Mouse (Mus musculus) intestine, postnatal 0 days (tissue): ENCODE results near the gene Itgb2l. TPM values are rescaled to one million over a fixed set of nuclear protein-coding genes. Genes with fewer than 3 reads are reported as not detected.

Experiments
- ATAC-seq: fragments of 200-750 bp; cut with Nextera tagmentation; 2 replicates; pipeline ENCODE4 v1.8.0; 2017; ENCODE audit warnings: mild to moderate bottlenecking, moderate TSS enrichment, moderate library complexity
- H3K27ac ChIP-seq: fragments of 300-500 bp; sonication (generic); 2 replicates; pipeline ENCODE4 v1.5.1; 2014; ENCODE audit warnings: mild to moderate bottlenecking, low read depth, low read length, moderate library complexity
- H3K27me3 ChIP-seq: fragments of 300-500 bp; sonication (generic); replicated peaks from 2 replicates; pipeline ENCODE4 v1.6.1; 2014; ENCODE audit warnings: low read length, mixed read lengths; ENCODE audit not compliant: control insufficient read depth, insufficient read depth
- H3K36me3 ChIP-seq: fragments of 300-500 bp; sonication (generic); 2 replicates; pipeline ENCODE4 v1.6.1; 2014; ENCODE audit warnings: mild to moderate bottlenecking, moderate library complexity; ENCODE audit not compliant: control insufficient read depth, insufficient read depth
- H3K4me1 ChIP-seq: fragments of 300-500 bp; sonication (generic); replicated peaks from 2 replicates; pipeline ENCODE4 v1.6.1; 2014; ENCODE audit warnings: antibody characterized with exemption, low read length, mixed read lengths; ENCODE audit not compliant: control insufficient read depth, insufficient read depth
- H3K4me2 ChIP-seq: fragments of 300-500 bp; sonication (generic); replicated peaks from 2 replicates; pipeline ENCODE4 v1.6.1; 2014; ENCODE audit warnings: low read depth, mild to moderate bottlenecking, moderate library complexity
- H3K4me3 ChIP-seq: fragments of 300-500 bp; sonication (generic); 2 replicates; pipeline ENCODE4 v1.5.1; 2014; ENCODE audit warnings: low read depth, low read length
- H3K9ac ChIP-seq: fragments of 300-500 bp; sonication (generic); 2 replicates; pipeline ENCODE4 v1.6.1; 2014; ENCODE audit warnings: mild to moderate bottlenecking, low read depth, low read length
- H3K9me3 ChIP-seq: fragments of 300-500 bp; sonication (generic); 2 replicates; pipeline ENCODE4 v1.6.1; 2016; ENCODE audit warnings: mixed run types; ENCODE audit not compliant: control insufficient read depth
- CTCF ChIP-seq: sonication (generic); IDR thresholded peaks from 2 replicates; pipeline ENCODE4 v1.5.1; 2016; ENCODE audit warnings: low read depth, mild to moderate bottlenecking, control low read depth, antibody characterized with exemption, moderate library complexity
- WGBS: fragments of 180-500 bp; shearing (Covaris S2); extraction: QIAGEN DNeasy Blood & Tissue Kit; methylation state at CpG from one replicate; pipeline ENCODE4 v1.1.7; 2014; 5-methylcytosine and 5-hydroxymethylcytosine counted together
- polyA plus RNA-seq: library from polyadenylated mRNA; unstranded; fragments of >200 nt; fragmentation: Nextera tagmentation; extraction: Ambion mirVana; gene quantifications from 2 replicates; pipeline ENCODE4 v1.2.1, GENCODE M21; 2015

Gene Itgb2l
- polyA plus RNA-seq, 1 experiment from 2014 or later, result 0.44 TPM

GRCm38 (mm10) chr16:96406312-96406711 lies 37.1 kb downstream of the Itgb2l start:
- TF ChIP-seq CTCF, result no peak
- Histone ChIP-seq H3K27me3 (no peaks in the 10 kb centered on the region), H3K36me3 (peaks cover 13% of the 10 kb centered on the region; the same call in 1 of the 2 replicates), H3K4me1 (no peaks in the 10 kb centered on the region), H3K27ac (no peak overlapping the region), H3K9ac (no peak overlapping the region), H3K9me3 (no peaks in the 10 kb centered on the region), H3K4me2 (no peak overlapping the region), H3K4me3 (no peak overlapping the region)
- WGBS, result 67% methylated on average over 4 of the region's 4 CpGs
- no peak for ATAC-seq

GRCm38 (mm10) chr16:96402294-96402693 lies 41.1 kb downstream of the Itgb2l start:
- Histone ChIP-seq H3K9me3 (no peaks in the 10 kb centered on the region), H3K36me3 (peaks cover 23% of the 10 kb centered on the region), H3K27me3 (no peaks in the 10 kb centered on the region), H3K9ac (no peak overlapping the region), H3K4me1 (no peaks in the 10 kb centered on the region), H3K27ac (no peak overlapping the region), H3K4me3 (no peak overlapping the region), H3K4me2 (no peak overlapping the region)
- no peak for TF ChIP-seq CTCF
- 78% methylated on average over 6 of the region's 6 CpGs for whole genome bisulfite sequencing
- no peak for ATAC-seq

GRCm38 (mm10) chr16:96400046-96400445 lies 43.4 kb downstream of the Itgb2l start:
- Histone ChIP-seq H3K36me3 (peaks cover 35% of the 10 kb centered on the region), H3K9ac (no peak overlapping the region), H3K4me3 (no peak overlapping the region), H3K27ac (no peak overlapping the region), H3K9me3 (no peaks in the 10 kb centered on the region), H3K27me3 (no peaks in the 10 kb centered on the region), H3K4me1 (no peaks in the 10 kb centered on the region), H3K4me2 (no peak overlapping the region)
- WGBS, result 76% methylated on average over 4 of the region's 4 CpGs
- no peak for ATAC-seq
- no peak for TF ChIP-seq CTCF

GRCm38 (mm10) chr16:96398806-96399205 lies 44.6 kb downstream of the Itgb2l start:
- no peak for TF ChIP-seq CTCF
- no peak overlapping the region for H3K4me3 ChIP-seq
- 71% methylated on average over 3 of the region's 3 CpGs for WGBS
- no peak overlapping the region for H3K9ac ChIP-seq
- no peak for ATAC-seq
- no peaks in the 10 kb centered on the region for H3K27me3 ChIP-seq
- no peaks in the 10 kb centered on the region for H3K9me3 ChIP-seq
- H3K4me2 ChIP-seq, result no peak overlapping the region
- H3K36me3 ChIP-seq, result peaks cover 32% of the 10 kb centered on the region
- no peaks in the 10 kb centered on the region for H3K4me1 ChIP-seq
- no peak overlapping the region for H3K27ac ChIP-seq

GRCm38 (mm10) chr16:96396013-96396650 lies 47.3 kb downstream of the Itgb2l start:
- Histone ChIP-seq H3K36me3 (peaks cover 27% of the 10 kb centered on the region), H3K9ac (no peak overlapping the region), H3K4me3 (no peak overlapping the region), H3K27me3 (no peaks in the 10 kb centered on the region), H3K27ac (no peak overlapping the region), H3K9me3 (no peaks in the 10 kb centered on the region), H3K4me2 (no peak overlapping the region), H3K4me1 (no peaks in the 10 kb centered on the region)
- TF ChIP-seq CTCF, result no peak
- 74% methylated on average over 9 of the region's 9 CpGs for WGBS
- no peak for ATAC-seq

GRCm38 (mm10) chr16:96395516-96395915 lies 47.9 kb downstream of the Itgb2l start:
- TF ChIP-seq CTCF, result no peak
- Histone ChIP-seq H3K4me3 (no peak overlapping the region), H3K36me3 (peaks cover 27% of the 10 kb centered on the region), H3K27ac (no peak overlapping the region), H3K9ac (no peak overlapping the region), H3K4me1 (no peaks in the 10 kb centered on the region), H3K27me3 (no peaks in the 10 kb centered on the region), H3K9me3 (no peaks in the 10 kb centered on the region), H3K4me2 (no peak overlapping the region)
- no peak for ATAC-seq
- 69% methylated on average over 4 of the region's 4 CpGs for WGBS
